Mouse (Mus musculus): ENCODE measurements at regions not wholly inside any gene's neighbourhood (a gene's known extent, or its start where the extent isn't known, plus 50 kb on each side); places are given as distances from the start of the nearest gene placed in this dataset.
A peak's percentile ranks its signal among the peaks of the same experiment; 100 is the strongest.

DNA sequence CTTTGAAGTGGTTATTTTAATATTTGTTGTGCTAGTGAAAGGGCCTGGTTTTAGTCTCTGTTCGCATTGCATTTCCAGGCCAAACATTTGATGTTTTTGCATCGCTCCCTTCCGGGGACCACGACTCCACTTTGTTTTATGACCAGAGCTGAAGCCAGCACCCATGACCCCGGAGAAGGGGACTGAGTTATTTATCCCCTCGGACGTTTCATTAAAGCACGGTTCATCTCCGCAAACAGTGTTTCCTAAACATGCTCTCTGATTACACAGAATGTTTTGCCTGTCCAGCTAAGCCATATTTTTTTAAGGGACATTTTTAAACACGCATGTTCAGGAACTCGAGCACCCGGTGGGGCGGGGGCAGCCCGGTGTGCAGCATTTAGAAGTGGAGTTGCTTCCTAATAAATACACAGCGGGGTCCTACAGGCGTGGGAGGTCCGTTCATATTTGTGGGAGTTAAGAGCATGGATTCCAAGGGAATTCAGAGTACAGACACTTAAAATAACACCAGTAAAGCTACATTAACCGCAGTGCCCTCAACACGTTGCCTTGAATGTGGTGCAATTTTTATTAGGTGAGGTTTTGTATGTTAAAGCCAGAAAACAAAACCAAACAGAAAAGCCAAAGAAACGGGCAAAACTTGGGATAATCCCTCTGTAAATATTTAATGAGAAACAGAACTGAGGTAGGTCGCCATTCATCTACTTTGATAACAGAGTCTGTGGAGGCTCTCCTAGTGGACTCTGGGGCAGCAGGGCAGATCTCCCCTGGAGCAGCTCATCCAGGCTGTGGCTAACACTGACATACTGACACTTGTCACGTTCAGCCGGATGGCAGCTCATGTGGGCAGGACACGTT is 154.8 kb upstream of the Npvf start:
- Histone ChIP-seq H3K9ac (replicated peaks; ENCODE audit: low read depth, low read length) (no peak overlapping the region), H3K4me3 (ENCODE audit: low read depth, low read length) (no peak overlapping the region), H3K27me3 (ENCODE audit: control insufficient read depth, insufficient read depth, low read length) (no peaks in the 10 kb centered on the region), H3K9me3 (ENCODE audit: control insufficient read depth, low read length) (no peaks in the 10 kb centered on the region), H3K27ac (ENCODE audit: low read depth, low read length) (no peak overlapping the region), H3K4me1 (ENCODE audit: control insufficient read depth, insufficient read depth, low read length) (peaks cover 10% of the 10 kb centered on the region; the same call in 1 of the 2 replicates), H3K4me2 (ENCODE audit: low read depth, low read length) (no peak overlapping the region), H3K36me3 (ENCODE audit: control insufficient read depth, insufficient read depth, low read length) (no peaks in the 10 kb centered on the region)
- WGBS: 45% methylated on average over 24 of the region's 24 CpGs
- no peak for ATAC-seq (ENCODE audit: low read depth)

DNA sequence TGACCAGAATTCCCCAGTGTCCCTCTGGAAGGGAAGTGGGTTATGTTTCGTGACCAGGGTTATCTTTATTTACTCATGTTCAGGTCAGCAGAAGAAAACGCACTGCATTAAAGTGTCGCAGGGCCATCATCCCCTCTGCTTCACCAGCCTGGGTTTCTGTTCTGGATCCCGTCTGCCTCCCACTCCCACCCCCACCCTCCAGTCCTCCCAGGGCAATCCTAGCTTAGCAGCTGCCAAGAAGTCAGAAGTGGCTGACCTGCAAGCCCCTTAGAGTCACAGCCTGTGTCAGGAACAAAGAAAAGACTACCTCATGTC is 155.4 kb upstream of the Npvf start:
- peaks cover 10% of the 10 kb centered on the region; the same call in 1 of the 2 replicates for H3K4me1 ChIP-seq (ENCODE audit: control insufficient read depth, insufficient read depth, low read length)
- no peaks in the 10 kb centered on the region for H3K36me3 ChIP-seq (ENCODE audit: control insufficient read depth, insufficient read depth, low read length)
- no peak for ATAC-seq (ENCODE audit: low read depth)
- H3K27me3 ChIP-seq (ENCODE audit: control insufficient read depth, insufficient read depth, low read length): no peaks in the 10 kb centered on the region
- WGBS: 61% methylated on average over 4 of the region's 4 CpGs
- no peak overlapping the region for H3K4me3 ChIP-seq (ENCODE audit: low read depth, low read length)
- no peak overlapping the region for H3K27ac ChIP-seq (ENCODE audit: low read depth, low read length)
- no peak overlapping the region for H3K9ac ChIP-seq (replicated peaks; ENCODE audit: low read depth, low read length)
- H3K4me2 ChIP-seq (ENCODE audit: low read depth, low read length): no peak overlapping the region
- H3K9me3 ChIP-seq (ENCODE audit: control insufficient read depth, low read length): no peaks in the 10 kb centered on the region

DNA sequence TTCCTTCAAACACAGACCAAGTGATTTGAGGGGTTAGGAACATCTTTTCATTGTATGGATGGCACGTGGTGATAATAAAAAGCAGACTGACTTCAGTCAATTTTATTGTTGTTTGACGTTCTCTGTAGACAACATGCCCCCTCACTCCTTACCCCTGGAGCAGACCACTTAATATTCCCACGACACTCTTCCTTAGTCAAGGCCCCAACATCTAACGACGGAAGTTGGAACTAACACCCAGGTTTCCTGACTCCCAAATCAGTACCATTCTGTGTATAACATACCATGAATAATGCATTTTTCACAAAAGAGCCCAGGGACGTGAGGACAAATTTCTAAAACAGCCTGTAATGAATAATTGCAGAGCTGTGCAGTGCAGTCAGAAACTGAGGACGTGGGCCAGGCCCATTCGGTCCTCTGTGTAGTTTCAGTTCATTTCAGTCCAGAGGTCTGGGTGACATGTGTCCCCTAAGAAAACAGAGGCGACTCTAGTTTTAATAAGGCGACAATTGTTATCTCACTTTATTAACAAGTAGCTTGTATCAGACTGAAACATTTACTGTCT is 160.8 kb upstream of the Npvf start:
- Histone ChIP-seq H3K4me3 (ENCODE audit: low read depth, low read length) (no peak overlapping the region), H3K27ac (ENCODE audit: low read depth, low read length) (peak overlapping the region; percentile 48; the same call in 1 of the 2 replicates), H3K4me2 (ENCODE audit: low read depth, low read length) (no peak overlapping the region), H3K36me3 (ENCODE audit: control insufficient read depth, insufficient read depth, low read length) (no peaks in the 10 kb centered on the region), H3K27me3 (ENCODE audit: control insufficient read depth, insufficient read depth, low read length) (no peaks in the 10 kb centered on the region), H3K9me3 (ENCODE audit: control insufficient read depth, low read length) (no peaks in the 10 kb centered on the region), H3K4me1 (ENCODE audit: control insufficient read depth, insufficient read depth, low read length) (peaks cover 4% of the 10 kb centered on the region; the same call in 1 of the 2 replicates), H3K9ac (replicated peaks; ENCODE audit: low read depth, low read length) (no peak overlapping the region)
- ATAC-seq (ENCODE audit: low read depth): no peak
- 31% methylated on average over 10 of the region's 10 CpGs for WGBS

DNA sequence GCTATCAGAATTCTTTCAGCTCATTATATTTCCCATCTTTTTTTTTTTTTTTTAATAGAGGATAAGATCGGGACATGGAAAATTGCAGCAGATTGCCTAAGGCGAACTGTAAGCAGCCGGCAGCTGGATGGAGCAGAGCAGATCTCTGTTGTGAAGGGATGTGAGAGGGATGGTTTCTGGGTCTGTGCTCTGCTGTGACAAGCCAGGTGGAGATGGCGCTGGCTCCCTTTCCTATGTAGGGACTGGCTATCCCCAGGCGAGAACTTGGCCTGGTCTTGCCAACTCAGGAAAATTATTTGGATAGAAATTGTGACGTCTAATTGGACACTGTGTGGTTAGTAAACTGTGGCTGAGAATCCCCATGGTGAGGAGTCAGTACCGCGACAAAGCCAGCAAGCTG is 161.3 kb upstream of the Npvf start:
- Histone ChIP-seq H3K4me3 (ENCODE audit: low read depth, low read length) (no peak overlapping the region), H3K4me1 (ENCODE audit: control insufficient read depth, insufficient read depth, low read length) (peaks cover 6% of the 10 kb centered on the region; the same call in 1 of the 2 replicates), H3K9ac (replicated peaks; ENCODE audit: low read depth, low read length) (no peak overlapping the region), H3K27me3 (ENCODE audit: control insufficient read depth, insufficient read depth, low read length) (no peaks in the 10 kb centered on the region), H3K27ac (ENCODE audit: low read depth, low read length) (0 out of 2 replicates have a peak overlapping the region, but pooled peaks have one; percentile 3), H3K9me3 (ENCODE audit: control insufficient read depth, low read length) (no peaks in the 10 kb centered on the region), H3K36me3 (ENCODE audit: control insufficient read depth, insufficient read depth, low read length) (no peaks in the 10 kb centered on the region), H3K4me2 (ENCODE audit: low read depth, low read length) (no peak overlapping the region)
- 0 out of 2 replicates have a peak, but pooled peaks have one; percentile 68 for ATAC-seq (ENCODE audit: low read depth)
- 49% methylated on average over 8 of the region's 8 CpGs for WGBS

DNA sequence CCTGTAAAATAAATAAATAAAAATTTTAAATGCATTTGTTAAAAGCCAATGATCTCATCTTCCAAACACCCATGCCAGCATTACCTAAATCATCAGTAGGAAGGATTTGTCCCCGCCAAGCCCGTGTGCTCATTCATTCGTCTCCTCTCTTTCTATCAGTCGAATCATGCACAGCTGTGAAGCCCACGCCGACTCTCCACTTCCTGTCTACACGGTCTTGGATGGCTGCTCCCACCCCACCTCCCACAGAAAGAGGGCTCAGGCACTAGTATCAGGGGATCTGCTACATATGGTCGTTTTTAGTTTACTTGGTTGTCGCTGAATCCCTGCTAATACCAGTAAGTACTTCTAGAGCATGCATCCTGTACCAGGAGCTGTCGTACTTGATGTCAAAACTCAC is 163.2 kb upstream of the Npvf start:
- Histone ChIP-seq H3K4me3 (ENCODE audit: low read depth, low read length) (no peak overlapping the region), H3K4me1 (ENCODE audit: control insufficient read depth, insufficient read depth, low read length) (peaks cover 24% of the 10 kb centered on the region), H3K27ac (ENCODE audit: low read depth, low read length) (no peak overlapping the region), H3K4me2 (ENCODE audit: low read depth, low read length) (no peak overlapping the region), H3K36me3 (ENCODE audit: control insufficient read depth, insufficient read depth, low read length) (no peaks in the 10 kb centered on the region), H3K9ac (replicated peaks; ENCODE audit: low read depth, low read length) (no peak overlapping the region), H3K27me3 (ENCODE audit: control insufficient read depth, insufficient read depth, low read length) (no peaks in the 10 kb centered on the region), H3K9me3 (ENCODE audit: control insufficient read depth, low read length) (no peaks in the 10 kb centered on the region)
- no peak for ATAC-seq (ENCODE audit: low read depth)
- 75% methylated on average over 10 of the region's 10 CpGs for WGBS

DNA sequence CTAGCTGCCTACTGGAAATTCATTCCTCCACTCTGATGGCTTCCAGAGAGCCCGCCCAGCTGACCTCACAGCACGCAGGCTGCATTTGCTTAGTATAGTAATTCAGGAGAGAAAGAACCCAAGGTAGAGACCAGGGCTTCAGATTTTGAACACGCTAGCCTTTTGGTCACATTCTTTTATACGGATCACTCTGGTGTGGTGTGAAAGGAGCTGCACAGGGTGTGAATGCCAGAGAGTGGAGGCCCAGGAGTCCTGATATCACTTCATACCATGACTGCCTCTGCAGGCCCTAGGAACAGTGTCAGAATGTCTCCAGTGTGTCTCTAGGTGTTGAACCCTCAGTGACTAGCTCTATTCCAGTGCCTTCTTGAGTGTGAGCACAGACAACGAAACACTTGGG is 164.2 kb upstream of the Npvf start:
- H3K4me2 ChIP-seq (ENCODE audit: low read depth, low read length): no peak overlapping the region
- H3K27ac ChIP-seq (ENCODE audit: low read depth, low read length): no peak overlapping the region
- H3K27me3 ChIP-seq (ENCODE audit: control insufficient read depth, insufficient read depth, low read length): no peaks in the 10 kb centered on the region
- H3K9ac ChIP-seq (replicated peaks; ENCODE audit: low read depth, low read length): no peak overlapping the region
- H3K4me1 ChIP-seq (ENCODE audit: control insufficient read depth, insufficient read depth, low read length): peaks cover 30% of the 10 kb centered on the region
- H3K9me3 ChIP-seq (ENCODE audit: control insufficient read depth, low read length): no peaks in the 10 kb centered on the region
- no peak overlapping the region for H3K4me3 ChIP-seq (ENCODE audit: low read depth, low read length)
- 92% methylated on average over 5 of the region's 5 CpGs for WGBS
- no peaks in the 10 kb centered on the region for H3K36me3 ChIP-seq (ENCODE audit: control insufficient read depth, insufficient read depth, low read length)
- ATAC-seq (ENCODE audit: low read depth): no peak

DNA sequence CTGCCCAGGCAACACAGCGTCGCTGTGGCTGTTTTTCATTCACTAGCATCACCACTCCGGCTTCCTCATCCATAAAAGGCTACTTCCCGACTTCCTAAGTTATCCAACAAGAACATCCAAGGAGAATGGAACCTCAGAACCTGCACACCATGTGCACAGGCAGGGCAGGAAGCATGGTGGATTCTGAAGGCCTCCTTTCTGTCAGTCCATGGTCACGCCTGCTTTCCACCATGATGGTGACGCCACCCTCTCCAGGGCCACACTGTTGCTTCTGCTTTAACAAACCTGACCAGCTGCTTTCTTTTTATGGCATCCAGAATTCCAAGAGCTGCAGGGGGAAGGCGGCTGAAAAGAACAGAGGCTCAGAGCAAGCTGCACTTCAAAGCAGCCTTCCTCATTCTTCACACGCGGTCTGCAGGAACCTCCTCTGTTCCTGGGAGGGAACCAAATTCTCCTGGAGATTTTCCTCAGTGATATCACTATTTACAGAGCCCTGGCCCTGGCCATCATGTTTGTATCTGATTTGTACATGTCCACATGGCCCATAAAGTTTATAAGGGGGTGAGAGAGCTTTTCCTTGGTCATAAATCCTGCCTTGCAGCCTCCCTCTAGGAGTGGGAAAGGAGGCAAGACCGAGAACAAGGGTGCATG is 164.8 kb upstream of the Npvf start:
- H3K9me3 ChIP-seq (ENCODE audit: control insufficient read depth, low read length): no peaks in the 10 kb centered on the region
- no peaks in the 10 kb centered on the region for H3K36me3 ChIP-seq (ENCODE audit: control insufficient read depth, insufficient read depth, low read length)
- no peak overlapping the region for H3K4me3 ChIP-seq (ENCODE audit: low read depth, low read length)
- H3K4me1 ChIP-seq (ENCODE audit: control insufficient read depth, insufficient read depth, low read length): peaks cover 31% of the 10 kb centered on the region
- H3K27me3 ChIP-seq (ENCODE audit: control insufficient read depth, insufficient read depth, low read length): no peaks in the 10 kb centered on the region
- ATAC-seq (ENCODE audit: low read depth): no peak
- no peak overlapping the region for H3K4me2 ChIP-seq (ENCODE audit: low read depth, low read length)
- 45% methylated on average over 10 of the region's 10 CpGs for WGBS
- H3K27ac ChIP-seq (ENCODE audit: low read depth, low read length): no peak overlapping the region
- no peak overlapping the region for H3K9ac ChIP-seq (replicated peaks; ENCODE audit: low read depth, low read length)

- Histone ChIP-seq H3K9me3 (ENCODE audit: control insufficient read depth, low read length) (no peaks in the 10 kb centered on the region), H3K9ac (replicated peaks; ENCODE audit: low read depth, low read length) (no peak overlapping the region), H3K4me1 (ENCODE audit: control insufficient read depth, insufficient read depth, low read length) (peaks cover 27% of the 10 kb centered on the region), H3K4me2 (ENCODE audit: low read depth, low read length) (peak overlapping the region; percentile 2; the same call in 1 of the 2 replicates), H3K27ac (ENCODE audit: low read depth, low read length) (peak overlapping the region; percentile 49), H3K27me3 (ENCODE audit: control insufficient read depth, insufficient read depth, low read length) (no peaks in the 10 kb centered on the region), H3K36me3 (ENCODE audit: control insufficient read depth, insufficient read depth, low read length) (no peaks in the 10 kb centered on the region), H3K4me3 (ENCODE audit: low read depth, low read length) (no peak overlapping the region)
- 29% methylated on average over 12 of the region's 12 CpGs for WGBS
- peak; percentile 52; the same call in 1 of the 2 replicates for ATAC-seq (ENCODE audit: low read depth)
These were observed 167.4 kb upstream of the Npvf start for GRCm38 (mm10) chr6:50821401-50822235.
